Comparison of ENCODE assay signal across 8 mouse cellular contexts in genomic region chrX:52162756-52163155, GRCm38 (mm10). TPM values are rescaled to one million over a fixed set of nuclear protein-coding genes. Genes with fewer than 3 reads are reported as not detected.
DNase-seq lines count a peak whose midpoint lies in the region; ATAC-seq and TF ChIP-seq lines count a peak whose summit lies in the region.
"Had no signal": no experiment of that assay in that cellular context is flagged by ENCODE, and none has a peak within 500 bp of the region (broad histone marks: within the 10 kb centered on the region; RNA-seq: fewer than 3 reads in every experiment).

No protein-coding gene starts in this region.

- H3K27me3 ChIP-seq in lung, postnatal 0 days (replicated peaks; ENCODE audit: insufficient read depth, low read length): no peaks in the 10 kb centered on the region
- H3K27me3 ChIP-seq in forebrain, embryonic 16.5 days (replicated peaks; ENCODE audit: control insufficient read depth, insufficient read depth, low read length): no peaks in the 10 kb centered on the region; the same call in 1 of the 2 replicates
- H3K27me3 ChIP-seq in liver, embryonic 12.5 days (replicated peaks): peaks cover 40% of the 10 kb centered on the region

- no peaks in the 10 kb centered on the region for H3K4me1 ChIP-seq in lung, postnatal 0 days (ENCODE audit: insufficient read depth, low read depth, low read length)
- peaks cover 6% of the 10 kb centered on the region; the same call in 1 of the 2 replicates for H3K4me1 ChIP-seq in forebrain, embryonic 16.5 days (replicated peaks; ENCODE audit: control insufficient read depth, insufficient read depth, low read length)
- peaks cover 23% of the 10 kb centered on the region for H3K4me1 ChIP-seq in liver, embryonic 12.5 days

- H3K27ac ChIP-seq in lung, postnatal 0 days (ENCODE audit: low read length): no peak overlapping the region
- H3K27ac ChIP-seq in forebrain, embryonic 16.5 days (ENCODE audit: low read length): no peak overlapping the region
- no peak overlapping the region for H3K27ac ChIP-seq in liver, embryonic 12.5 days

- no peak for ATAC-seq in lung, postnatal 0 days
- no peak for ATAC-seq in forebrain, embryonic 16.5 days
- ATAC-seq in liver, embryonic 12.5 days: no peak

- H3K9ac ChIP-seq in lung, postnatal 0 days (replicated peaks; ENCODE audit: low read depth): no peak overlapping the region
- H3K9ac ChIP-seq in forebrain, embryonic 16.5 days (replicated peaks; ENCODE audit: low read depth, low read length): 0 out of 2 replicates have a peak overlapping the region, but pooled peaks have one; percentile 22
- 0 out of 2 replicates have a peak overlapping the region, but pooled peaks have one; percentile 27 for H3K9ac ChIP-seq in liver, embryonic 12.5 days

- DNase-seq in lung, postnatal 0 days (ENCODE audit: low spot score): no peak
- DNase-seq in lung, postnatal 4 days: no peak
- no peak for DNase-seq in frontal cortex, postnatal 14 days (ENCODE audit: low spot score in 2 of 2)
- DNase-seq in c-Kit-positive CD71-positive TER-119-positive erythroid progenitor cells, embryonic 14.5 days (ENCODE audit: low spot score): no peak
- no peak for DNase-seq in adipocyte (ENCODE audit: low spot score)
- DNase-seq: thymus, adult 18-20 months had no signal

- WGBS in lung, postnatal 0 days: 32% methylated on average over 6 of the region's 6 CpGs
- WGBS in forebrain, embryonic 16.5 days: 17% methylated on average over 6 of the region's 6 CpGs
- 27% methylated on average over 6 of the region's 6 CpGs for WGBS in liver, embryonic 12.5 days (ENCODE audit: insufficient replicate concordance)

- no peaks in the 10 kb centered on the region for H3K9me3 ChIP-seq in lung, postnatal 0 days (ENCODE audit: low read length)
- H3K9me3 ChIP-seq in forebrain, embryonic 16.5 days (ENCODE audit: control insufficient read depth, low read length): no peaks in the 10 kb centered on the region
- no peaks in the 10 kb centered on the region for H3K9me3 ChIP-seq in liver, embryonic 12.5 days (replicated peaks)

- no peak for TF ChIP-seq CTCF in lung, postnatal 0 days (IDR thresholded peaks at IDR 0.05)

- no peak for TF ChIP-seq EP300 in lung, postnatal 0 days (IDR thresholded peaks at IDR 0.05)

- H3K4me2 ChIP-seq in lung, postnatal 0 days (replicated peaks; ENCODE audit: low read depth, low read length): peak overlapping the region; percentile 73; the same call in 1 of the 2 replicates
- H3K4me2 ChIP-seq in forebrain, embryonic 16.5 days (ENCODE audit: low read length): peak overlapping the region; percentile 67
- peak overlapping the region; percentile 90 for H3K4me2 ChIP-seq in liver, embryonic 12.5 days

- H3K36me3 ChIP-seq in lung, postnatal 0 days (ENCODE audit: insufficient read depth, low read length): no peaks in the 10 kb centered on the region
- no peaks in the 10 kb centered on the region for H3K36me3 ChIP-seq in forebrain, embryonic 16.5 days (ENCODE audit: control insufficient read depth, insufficient read depth)
- no peaks in the 10 kb centered on the region for H3K36me3 ChIP-seq in liver, embryonic 12.5 days

- 0 out of 2 replicates have a peak overlapping the region, but pooled peaks have one; percentile 49 for H3K4me3 ChIP-seq in lung, postnatal 0 days (ENCODE audit: low read depth, low read length)
- H3K4me3 ChIP-seq in forebrain, embryonic 16.5 days (replicated peaks; ENCODE audit: low read length): peak overlapping the region; percentile 50
- peak overlapping the region; percentile 65 for H3K4me3 ChIP-seq in liver, embryonic 12.5 days

RNA-seq across cellular contexts. Expression of gene Gpc4, which starts 2.3 kb away (rescaled TPM):
- polyA plus RNA-seq in lung, postnatal 0 days (2015; fragmentation: Nextera tagmentation; extraction: Ambion mirVana): 28.3 and 32.7 TPM in 2 replicates
- polyA plus RNA-seq in forebrain, embryonic 16.5 days (2015; fragmentation: Nextera tagmentation; extraction: Ambion mirVana): 31.3 and 39.5 TPM in 2 replicates
- 6.3 and 7.2 TPM in 2 replicates for polyA plus RNA-seq in liver, embryonic 12.5 days (2016; fragmentation: Nextera tagmentation; extraction: Ambion mirVana)
